Mouse (Mus musculus): ENCODE measurements around the gene Stom.

DNA sequence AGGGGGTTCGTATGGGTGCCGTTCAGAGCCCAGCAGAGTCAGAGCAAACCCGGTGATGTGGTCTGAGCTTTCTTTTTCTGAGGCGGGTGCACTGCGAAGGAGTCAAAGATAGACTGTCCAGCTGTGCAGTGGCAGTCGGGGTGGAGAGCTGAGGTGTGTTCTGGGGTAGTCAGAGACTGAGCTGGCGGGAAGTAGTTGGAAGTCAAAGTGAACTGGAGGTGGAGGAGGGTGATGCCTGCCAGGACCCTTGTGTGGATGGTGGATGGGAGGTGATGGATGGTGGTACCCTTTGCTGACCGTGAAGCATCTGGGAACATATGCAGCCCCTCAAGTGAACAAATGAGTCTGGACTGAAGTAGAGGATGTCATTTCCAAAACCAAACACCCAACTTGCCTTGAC, 71.0 kb downstream of the Stom start:
- TF ChIP-seq FOSL1 (IDR thresholded peaks at IDR 0.05; ENCODE audit: insufficient read depth, low read length, poor library complexity, severe bottlenecking) (no peak), CTCF (IDR thresholded peaks at IDR 0.05; ENCODE audit: control insufficient read depth, insufficient read depth, insufficient read length) (no peak), USF1 (IDR thresholded peaks at IDR 0.05; ENCODE audit: low read depth) (no peak), MAX (IDR thresholded peaks at IDR 0.05) (no peak), CEBPB (IDR thresholded peaks at IDR 0.05; ENCODE audit: low read depth) (no peak), MYOD1 (IDR thresholded peaks at IDR 0.05; ENCODE audit: control insufficient read depth, insufficient read length, low read depth) (no peak)
